ENCODE assay signal across 29 mouse cellular contexts in the genomic region with DNA sequence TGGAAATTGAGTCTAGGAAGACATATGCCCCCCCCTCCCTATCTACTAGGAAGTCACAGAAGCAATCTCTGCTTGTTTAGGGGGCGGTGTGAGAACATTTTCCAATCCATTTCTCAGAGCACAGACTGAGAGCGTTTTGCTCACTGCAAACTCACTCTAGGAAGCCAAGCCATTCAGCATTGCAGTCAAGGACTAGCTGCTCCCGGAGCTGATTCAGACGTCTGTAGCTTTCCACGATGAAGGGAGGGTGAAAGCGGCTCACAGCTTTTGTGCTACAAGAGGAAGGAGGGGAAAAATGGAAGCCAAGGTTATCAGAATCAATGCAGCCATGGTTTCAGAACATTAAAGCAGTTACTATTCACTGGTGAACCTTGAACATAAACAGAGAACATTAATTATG. TPM values are rescaled to one million over a fixed set of nuclear protein-coding genes. Genes with fewer than 3 reads are reported as not detected.
"Had no signal": no experiment of that assay in that cellular context is flagged by ENCODE, and none has a peak within 500 bp of the region (broad histone marks: within the 10 kb centered on the region; RNA-seq: fewer than 3 reads in every experiment).

No protein-coding gene starts in this region.

- H3K9ac ChIP-seq: limb, embryonic 13.5 days; liver, embryonic 12.5 days; liver, embryonic 15.5 days; lung, embryonic 15.5 days; midbrain, embryonic 13.5 days had no signal

- H3K36me3 ChIP-seq: lung, embryonic 15.5 days had no signal

- H3K27ac ChIP-seq: kidney, postnatal 0 days; layer of hippocampus, adult 2 months; left cerebral cortex, adult 2 months; limb, embryonic 13.5 days; liver, embryonic 12.5 days; liver, embryonic 15.5 days; lung, embryonic 15.5 days; midbrain, embryonic 10.5 days; midbrain, embryonic 13.5 days had no signal

- H3K4me2 ChIP-seq: limb, embryonic 13.5 days; liver, embryonic 12.5 days; liver, embryonic 15.5 days; lung, embryonic 15.5 days; midbrain, embryonic 13.5 days had no signal

- DNase-seq: kidney, adult 2 months; kidney, postnatal 25 days; layer of hippocampus, adult 9-11 months; layer of hippocampus, postnatal 36 days; left cerebral cortex, postnatal 4 days; liver; lung, adult 18-20 months; lung, postnatal 10 days; lung, postnatal 36 days; right cerebral cortex, postnatal 25 days; spleen, adult 18-20 months; thymus, adult 2 months; thymus, postnatal 14 days; thymus, postnatal 4 days had no signal

- ATAC-seq: liver, embryonic 12.5 days; midbrain, embryonic 13.5 days; midbrain, embryonic 16.5 days had no signal

- H3K9me3 ChIP-seq: liver, embryonic 12.5 days; liver, embryonic 15.5 days; lung, embryonic 15.5 days; megakaryocyte, embryonic 14.5 days; midbrain, embryonic 10.5 days; midbrain, embryonic 13.5 days had no signal

- H3K27me3 ChIP-seq: limb, embryonic 13.5 days; liver, embryonic 12.5 days; liver, embryonic 15.5 days; lung, embryonic 15.5 days; megakaryocyte, embryonic 14.5 days; midbrain, embryonic 13.5 days had no signal

- H3K4me1 ChIP-seq: limb, embryonic 13.5 days; liver, embryonic 12.5 days; liver, embryonic 15.5 days; lung, embryonic 15.5 days; midbrain, embryonic 10.5 days; midbrain, embryonic 13.5 days had no signal

- H3K4me3 ChIP-seq: layer of hippocampus, adult 2 months; left cerebral cortex, adult 2 months; limb, embryonic 13.5 days; liver, embryonic 12.5 days; liver, embryonic 15.5 days; lung, embryonic 15.5 days; megakaryocyte, embryonic 14.5 days; midbrain, embryonic 10.5 days; midbrain, embryonic 13.5 days; myocyte had no signal

RNA-seq across cellular contexts. Expression of a gene that starts 42.2 kb away (rescaled TPM):
- total RNA-seq: layer of hippocampus, adult 2 months; layer of hippocampus, postnatal 36 days; left cerebral cortex, adult 2 months; left cerebral cortex, postnatal 10 days; left cerebral cortex, postnatal 4 days; monocyte, adult 5-6 weeks had no signal
- polyA plus RNA-seq: kidney, adult 2 months; large intestine, adult 2 months; myocyte; thymus, adult 2 months had no signal
